Mouse (Mus musculus): ENCODE results near the gene Pilrb1. TPM values are rescaled to one million over a fixed set of nuclear protein-coding genes. Genes with fewer than 3 reads are reported as not detected.
"Not testable (repeated sequence)": the region's sequence is repeated elsewhere in the genome, so short reads cannot be mapped to it uniquely, and the experiment has no call there.

The Pilrb1 gene
- polyA plus RNA-seq, 1 experiment from 2014 or later: not detected

DNA sequence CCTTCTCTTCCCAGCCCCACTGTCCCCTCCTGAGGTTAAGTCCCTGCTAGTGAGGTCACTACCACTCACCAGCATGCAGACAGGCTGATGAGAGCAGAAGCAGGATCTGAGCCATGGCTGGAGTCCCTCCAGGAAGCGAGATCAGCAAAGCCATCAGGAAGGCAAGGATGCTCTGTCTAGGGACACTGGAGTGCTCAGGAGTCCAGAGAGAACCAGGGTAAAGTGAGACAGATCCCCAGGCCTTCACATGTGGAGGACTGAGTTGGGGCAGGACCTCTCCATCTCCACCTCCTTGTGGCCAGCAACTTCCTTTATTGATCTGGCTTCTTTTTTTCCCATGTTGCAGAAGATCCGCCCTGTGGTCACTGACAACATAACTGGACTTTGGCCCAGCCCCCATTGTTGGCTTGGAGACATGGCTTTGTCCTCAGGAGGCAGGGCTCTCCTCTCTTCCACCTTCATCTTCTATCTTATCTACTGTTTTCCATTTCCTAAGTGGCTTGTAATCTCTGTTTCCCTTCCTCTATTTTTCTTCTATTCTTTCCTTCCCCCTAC is 21.9 kb downstream of the Pilrb1 start, which contains the start of gene Pilra:
Gene Pilra, minus strand, starts transcription at position 316 of the 555 bp plus-strand sequence.
- not testable (repeated sequence) for H3K9me3 ChIP-seq (replicated peaks; ENCODE audit: control insufficient read depth, low read length); H3K4me1 ChIP-seq (ENCODE audit: control insufficient read depth, insufficient read depth, low read length); H3K36me3 ChIP-seq (ENCODE audit: control insufficient read depth, insufficient read depth, low read length); H3K27me3 ChIP-seq (replicated peaks; ENCODE audit: control insufficient read depth, insufficient read depth, low read length); H3K4me3 ChIP-seq (ENCODE audit: low read depth, low read length); H3K27ac ChIP-seq (ENCODE audit: low read depth, low read length); DNase-seq (ENCODE audit: low spot score); H3K4me2 ChIP-seq (ENCODE audit: low read length); ATAC-seq; H3K9ac ChIP-seq (ENCODE audit: low read length)
- 47% methylated on average over 2 of the region's 2 CpGs for WGBS

- Histone ChIP-seq H3K9me3 (replicated peaks; ENCODE audit: control insufficient read depth, low read length) (no peaks in the 10 kb centered on the region), H3K27me3 (replicated peaks; ENCODE audit: control insufficient read depth, insufficient read depth, low read length) (no peaks in the 10 kb centered on the region), H3K4me3 (ENCODE audit: low read depth, low read length) (no peak overlapping the region), H3K9ac (ENCODE audit: low read length) (no peak overlapping the region), H3K4me2 (ENCODE audit: low read length) (no peak overlapping the region), H3K27ac (ENCODE audit: low read depth, low read length) (no peak overlapping the region), H3K4me1 (ENCODE audit: control insufficient read depth, insufficient read depth, low read length) (no peaks in the 10 kb centered on the region), H3K36me3 (ENCODE audit: control insufficient read depth, insufficient read depth, low read length) (no peaks in the 10 kb centered on the region)
- no peak for ATAC-seq
- DNase-seq (ENCODE audit: low spot score): no peak
- 55% methylated on average over 4 of the region's 4 CpGs for WGBS
These were observed 24.4 kb downstream of the Pilrb1 start for GRCm38 (mm10) chr5:137833500-137833899.

- Histone ChIP-seq H3K36me3 (ENCODE audit: control insufficient read depth, insufficient read depth, low read length) (no peaks in the 10 kb centered on the region), H3K27ac (ENCODE audit: low read depth, low read length) (no peak overlapping the region), H3K9me3 (replicated peaks; ENCODE audit: control insufficient read depth, low read length) (no peaks in the 10 kb centered on the region), H3K9ac (ENCODE audit: low read length) (no peak overlapping the region), H3K4me1 (ENCODE audit: control insufficient read depth, insufficient read depth, low read length) (no peaks in the 10 kb centered on the region), H3K4me3 (ENCODE audit: low read depth, low read length) (no peak overlapping the region), H3K27me3 (replicated peaks; ENCODE audit: control insufficient read depth, insufficient read depth, low read length) (no peaks in the 10 kb centered on the region), H3K4me2 (ENCODE audit: low read length) (no peak overlapping the region)
- ATAC-seq: no peak
- no peak for DNase-seq (ENCODE audit: low spot score)
- WGBS: 83% methylated on average over 6 of the region's 6 CpGs
These were observed 26.4 kb downstream of the Pilrb1 start for GRCm38 (mm10) chr5:137831506-137831905.

GRCm38 (mm10) chr5:137831106-137831505 is 26.8 kb downstream of the Pilrb1 start:
- H3K9ac ChIP-seq (ENCODE audit: low read length): no peak overlapping the region
- 90% methylated on average over 4 of the region's 4 CpGs for WGBS
- H3K4me3 ChIP-seq (ENCODE audit: low read depth, low read length): no peak overlapping the region
- no peaks in the 10 kb centered on the region for H3K9me3 ChIP-seq (replicated peaks; ENCODE audit: control insufficient read depth, low read length)
- no peaks in the 10 kb centered on the region for H3K36me3 ChIP-seq (ENCODE audit: control insufficient read depth, insufficient read depth, low read length)
- H3K4me2 ChIP-seq (ENCODE audit: low read length): no peak overlapping the region
- DNase-seq (ENCODE audit: low spot score) (no peak), ATAC-seq (no peak)
- H3K4me1 ChIP-seq (ENCODE audit: control insufficient read depth, insufficient read depth, low read length): no peaks in the 10 kb centered on the region
- no peaks in the 10 kb centered on the region for H3K27me3 ChIP-seq (replicated peaks; ENCODE audit: control insufficient read depth, insufficient read depth, low read length)
- no peak overlapping the region for H3K27ac ChIP-seq (ENCODE audit: low read depth, low read length)

- H3K27me3 ChIP-seq (replicated peaks; ENCODE audit: control insufficient read depth, insufficient read depth, low read length): no peaks in the 10 kb centered on the region
- ATAC-seq: no peak
- H3K9me3 ChIP-seq (replicated peaks; ENCODE audit: control insufficient read depth, low read length): no peaks in the 10 kb centered on the region
- no peaks in the 10 kb centered on the region for H3K36me3 ChIP-seq (ENCODE audit: control insufficient read depth, insufficient read depth, low read length)
- H3K4me3 ChIP-seq (ENCODE audit: low read depth, low read length): no peak overlapping the region
- no peak for DNase-seq (ENCODE audit: low spot score)
- H3K4me1 ChIP-seq (ENCODE audit: control insufficient read depth, insufficient read depth, low read length): no peaks in the 10 kb centered on the region
- H3K4me2 ChIP-seq (ENCODE audit: low read length): no peak overlapping the region
- 84% methylated on average over 7 of the region's 7 CpGs for WGBS
- H3K27ac ChIP-seq (ENCODE audit: low read depth, low read length): no peak overlapping the region
- no peak overlapping the region for H3K9ac ChIP-seq (ENCODE audit: low read length)
These were observed 27.7 kb downstream of the Pilrb1 start for GRCm38 (mm10) chr5:137830238-137830637.

GRCm38 (mm10) chr5:137828694-137829093 is 29.2 kb downstream of the Pilrb1 start:
- ATAC-seq: no peak
- WGBS: 84% methylated on average over 6 of the region's 6 CpGs
- no peaks in the 10 kb centered on the region for H3K36me3 ChIP-seq (ENCODE audit: control insufficient read depth, insufficient read depth, low read length)
- no peak overlapping the region for H3K4me3 ChIP-seq (ENCODE audit: low read depth, low read length)
- no peak overlapping the region for H3K4me2 ChIP-seq (ENCODE audit: low read length)
- H3K4me1 ChIP-seq (ENCODE audit: control insufficient read depth, insufficient read depth, low read length): no peaks in the 10 kb centered on the region
- DNase-seq (ENCODE audit: low spot score): no peak
- no peaks in the 10 kb centered on the region for H3K27me3 ChIP-seq (replicated peaks; ENCODE audit: control insufficient read depth, insufficient read depth, low read length)
- H3K27ac ChIP-seq (ENCODE audit: low read depth, low read length): no peak overlapping the region
- H3K9ac ChIP-seq (ENCODE audit: low read length): no peak overlapping the region
- H3K9me3 ChIP-seq (replicated peaks; ENCODE audit: control insufficient read depth, low read length): no peaks in the 10 kb centered on the region

- Histone ChIP-seq H3K4me1 (ENCODE audit: control insufficient read depth, insufficient read depth, low read length) (no peaks in the 10 kb centered on the region), H3K9me3 (replicated peaks; ENCODE audit: control insufficient read depth, low read length) (no peaks in the 10 kb centered on the region), H3K27ac (ENCODE audit: low read depth, low read length) (no peak overlapping the region), H3K27me3 (replicated peaks; ENCODE audit: control insufficient read depth, insufficient read depth, low read length) (no peaks in the 10 kb centered on the region), H3K9ac (ENCODE audit: low read length) (no peak overlapping the region), H3K36me3 (ENCODE audit: control insufficient read depth, insufficient read depth, low read length) (no peaks in the 10 kb centered on the region), H3K4me2 (ENCODE audit: low read length) (no peak overlapping the region), H3K4me3 (ENCODE audit: low read depth, low read length) (no peak overlapping the region)
- WGBS: 79% methylated on average over 7 of the region's 7 CpGs
- ATAC-seq (no peak), DNase-seq (ENCODE audit: low spot score) (no peak)
These were observed 31.5 kb downstream of the Pilrb1 start for GRCm38 (mm10) chr5:137826421-137826820.

- Histone ChIP-seq H3K9ac (ENCODE audit: low read length) (no peak overlapping the region), H3K4me3 (ENCODE audit: low read depth, low read length) (no peak overlapping the region), H3K4me2 (ENCODE audit: low read length) (no peak overlapping the region), H3K36me3 (ENCODE audit: control insufficient read depth, insufficient read depth, low read length) (no peaks in the 10 kb centered on the region), H3K27me3 (replicated peaks; ENCODE audit: control insufficient read depth, insufficient read depth, low read length) (no peaks in the 10 kb centered on the region), H3K4me1 (ENCODE audit: control insufficient read depth, insufficient read depth, low read length) (no peaks in the 10 kb centered on the region), H3K9me3 (replicated peaks; ENCODE audit: control insufficient read depth, low read length) (no peaks in the 10 kb centered on the region), H3K27ac (ENCODE audit: low read depth, low read length) (no peak overlapping the region)
- DNase-seq (ENCODE audit: low spot score) (no peak), ATAC-seq (no peak)
- WGBS: 83% methylated on average over 2 of the region's 2 CpGs
These were observed 31.9 kb downstream of the Pilrb1 start for GRCm38 (mm10) chr5:137825971-137826370.

GRCm38 (mm10) chr5:137825030-137825429 is 32.9 kb downstream of the Pilrb1 start:
- 91% methylated on average over 3 of the region's 3 CpGs for WGBS
- no peaks in the 10 kb centered on the region for H3K27me3 ChIP-seq (replicated peaks; ENCODE audit: control insufficient read depth, insufficient read depth, low read length)
- no peak overlapping the region for H3K4me2 ChIP-seq (ENCODE audit: low read length)
- no peaks in the 10 kb centered on the region for H3K9me3 ChIP-seq (replicated peaks; ENCODE audit: control insufficient read depth, low read length)
- no peaks in the 10 kb centered on the region for H3K4me1 ChIP-seq (ENCODE audit: control insufficient read depth, insufficient read depth, low read length)
- H3K27ac ChIP-seq (ENCODE audit: low read depth, low read length): no peak overlapping the region
- H3K4me3 ChIP-seq (ENCODE audit: low read depth, low read length): no peak overlapping the region
- DNase-seq (ENCODE audit: low spot score) (no peak), ATAC-seq (no peak)
- H3K36me3 ChIP-seq (ENCODE audit: control insufficient read depth, insufficient read depth, low read length): no peaks in the 10 kb centered on the region
- H3K9ac ChIP-seq (ENCODE audit: low read length): no peak overlapping the region
